Mouse (Mus musculus): ENCODE measurements around the gene Ccdc142. TPM values are rescaled to one million over a fixed set of nuclear protein-coding genes. Genes with fewer than 3 reads are reported as not detected.

Ccdc142 gene
- polyA plus RNA-seq, 1 experiment from 2014 or later: 2.4 TPM

- no peak for ATAC-seq (ENCODE audit: low FRiP score, low TSS enrichment)
- Histone ChIP-seq H3K27ac (ENCODE audit: low read depth, low read length) (no peak overlapping the region), H3K9ac (ENCODE audit: low read depth, low read length) (no peak overlapping the region), H3K27me3 (ENCODE audit: control insufficient read depth, insufficient read depth, low read length) (no peaks in the 10 kb centered on the region), H3K4me3 (ENCODE audit: low read length) (no peak overlapping the region), H3K4me2 (replicated peaks; ENCODE audit: low read depth, low read length) (no peak overlapping the region), H3K9me3 (ENCODE audit: control insufficient read depth, low read length) (no peaks in the 10 kb centered on the region), H3K4me1 (ENCODE audit: control insufficient read depth, insufficient read depth, low read length) (peaks cover 5% of the 10 kb centered on the region; the same call in 1 of the 2 replicates), H3K36me3 (ENCODE audit: control insufficient read depth, insufficient read depth, low read length) (peaks cover 31% of the 10 kb centered on the region; the same call in 1 of the 2 replicates)
- 68% methylated on average over 5 of the region's 5 CpGs for WGBS
Measured at GRCm38 (mm10) chr6:83153485-83153884, 52.1 kb downstream of the Ccdc142 start.

DNA sequence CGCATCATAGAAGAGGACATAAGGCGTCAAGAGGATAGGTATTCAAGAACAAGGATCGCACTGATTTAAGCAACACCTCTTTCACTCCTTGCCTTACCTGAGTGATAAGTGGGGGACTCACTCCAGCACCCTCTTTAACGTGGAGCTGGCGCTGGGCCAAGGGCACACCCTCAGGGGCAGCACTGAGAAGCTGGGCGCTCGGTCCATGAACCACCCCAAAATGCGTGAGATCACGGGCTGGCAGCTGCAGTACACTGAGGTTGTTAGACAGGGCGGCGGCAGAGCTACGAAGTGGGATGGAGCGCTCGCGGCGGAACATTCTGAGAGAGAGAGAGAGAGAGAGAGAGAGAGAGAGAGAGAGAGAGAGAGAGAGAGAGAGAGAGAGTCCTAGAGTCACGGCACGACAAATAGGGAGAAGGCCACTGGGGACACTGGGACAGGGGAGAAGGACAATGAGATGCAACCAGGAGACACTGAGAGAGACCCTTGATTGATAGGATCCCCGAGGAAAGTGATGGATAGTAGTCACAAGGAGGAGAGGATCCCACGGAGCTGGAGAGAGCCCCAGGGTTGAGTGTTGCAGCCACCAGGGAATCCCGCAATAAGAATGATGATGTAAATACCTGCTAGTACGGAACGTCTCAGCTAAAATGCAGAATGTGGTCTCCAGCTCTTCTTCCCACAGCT lies 54.3 kb downstream of the Ccdc142 start:
- no peaks in the 10 kb centered on the region for H3K9me3 ChIP-seq (ENCODE audit: control insufficient read depth, low read length)
- peak overlapping the region; percentile 56 for H3K4me3 ChIP-seq (ENCODE audit: low read length)
- H3K27me3 ChIP-seq (ENCODE audit: control insufficient read depth, insufficient read depth, low read length): peaks cover 3% of the 10 kb centered on the region
- H3K36me3 ChIP-seq (ENCODE audit: control insufficient read depth, insufficient read depth, low read length): peaks cover 14% of the 10 kb centered on the region; the same call in 1 of the 2 replicates
- WGBS: 8% methylated on average over 23 of the region's 23 CpGs
- ATAC-seq (ENCODE audit: low FRiP score, low TSS enrichment): peak; percentile 28
- peak overlapping the region; percentile 40; the same call in 1 of the 2 replicates for H3K9ac ChIP-seq (ENCODE audit: low read depth, low read length)
- peaks cover 5% of the 10 kb centered on the region; the same call in 1 of the 2 replicates for H3K4me1 ChIP-seq (ENCODE audit: control insufficient read depth, insufficient read depth, low read length)
- peak overlapping the region; percentile 67 for H3K4me2 ChIP-seq (replicated peaks; ENCODE audit: low read depth, low read length)
- H3K27ac ChIP-seq (ENCODE audit: low read depth, low read length): no peak overlapping the region

- WGBS: 1% methylated on average over 32 of the region's 32 CpGs
- Histone ChIP-seq H3K36me3 (ENCODE audit: control insufficient read depth, insufficient read depth, low read length) (peaks cover 13% of the 10 kb centered on the region; the same call in 1 of the 2 replicates), H3K27ac (ENCODE audit: low read depth, low read length) (no peak within 1 kb of the TSS), H3K9ac (ENCODE audit: low read depth, low read length) (peak within 1 kb of the TSS; percentile 40; the same call in 1 of the 2 replicates), H3K4me1 (ENCODE audit: control insufficient read depth, insufficient read depth, low read length) (peaks cover 5% of the 10 kb centered on the region; the same call in 1 of the 2 replicates), H3K4me2 (replicated peaks; ENCODE audit: low read depth, low read length) (peak within 1 kb of the TSS; percentile 67), H3K9me3 (ENCODE audit: control insufficient read depth, low read length) (no peaks in the 10 kb centered on the region), H3K27me3 (ENCODE audit: control insufficient read depth, insufficient read depth, low read length) (peaks cover 9% of the 10 kb centered on the region), H3K4me3 (ENCODE audit: low read length) (peak within 1 kb of the TSS; percentile 56)
- ATAC-seq (ENCODE audit: low FRiP score, low TSS enrichment): peak; percentile 92
Measured at GRCm38 (mm10) chr6:83156259-83156684, 54.9 kb downstream of the Ccdc142 start, which contains the start of the genes Wdr54 and 1700003E16Rik. Wdr54 (minus strand) TSS chr6:83156397. 1700003E16Rik (plus strand) TSS chr6:83156404.

MicroRNAs within 50 kb of the gene (microRNA counts, 519-probe panel; counts per million panel counts)
- not detected for microRNA mmu-miR-3470a+mmu-miR-3470b

Small RNAs within 50 kb of the gene (microRNA-seq; reads per million reads assigned to microRNA genes)
- not detected for gene Mir3470a

Other genes starting within 250 kb of the Ccdc142 start
- 0.57 and 0.87 TPM in 2 replicates for gene Sema4f, start 161.8 kb upstream of the Ccdc142 start, polyA plus RNA-seq (2014; fragmentation: Nextera tagmentation; extraction: Ambion mirVana)
- 0.28 and 0.77 TPM in 2 replicates for gene M1ap, start 154.7 kb upstream of the Ccdc142 start, polyA plus RNA-seq (2014; fragmentation: Nextera tagmentation; extraction: Ambion mirVana)
- 8.8 and 11.8 TPM in 2 replicates for gene Dok1, start 68.1 kb upstream of the Ccdc142 start, polyA plus RNA-seq (2014; fragmentation: Nextera tagmentation; extraction: Ambion mirVana)
- 12.0 and 14.3 TPM in 2 replicates for gene Loxl3, start 67.4 kb upstream of the Ccdc142 start, polyA plus RNA-seq (2014; fragmentation: Nextera tagmentation; extraction: Ambion mirVana)
- gene Aup1, start 47.1 kb upstream of the Ccdc142 start, polyA plus RNA-seq (2014; fragmentation: Nextera tagmentation; extraction: Ambion mirVana): 144 and 156 TPM in 2 replicates
- gene Htra2, start 46.3 kb upstream of the Ccdc142 start, polyA plus RNA-seq (2014; fragmentation: Nextera tagmentation; extraction: Ambion mirVana): 51.1 and 64.9 TPM in 2 replicates
- 1.9 and 2.6 TPM in 2 replicates for gene Dqx1, start 43.8 kb upstream of the Ccdc142 start, polyA plus RNA-seq (2014; fragmentation: Nextera tagmentation; extraction: Ambion mirVana)
- not detected in 2 replicates for gene Tlx2, start 31.3 kb upstream of the Ccdc142 start, polyA plus RNA-seq (2014; fragmentation: Nextera tagmentation; extraction: Ambion mirVana)
- 36.7 and 51.2 TPM in 2 replicates for gene Pcgf1, start 23.7 kb upstream of the Ccdc142 start, polyA plus RNA-seq (2014; fragmentation: Nextera tagmentation; extraction: Ambion mirVana)
- 8.3 and 8.8 TPM in 2 replicates for gene Lbx2, start 15.2 kb upstream of the Ccdc142 start, polyA plus RNA-seq (2014; fragmentation: Nextera tagmentation; extraction: Ambion mirVana)
- 2.4 and 3.5 TPM in 2 replicates for gene Gm42688, start within 50 bp of the Ccdc142 start, polyA plus RNA-seq (2014; fragmentation: Nextera tagmentation; extraction: Ambion mirVana)
- 139 and 169 TPM in 2 replicates for gene Mrpl53, start 7.4 kb downstream of the Ccdc142 start, polyA plus RNA-seq (2014; fragmentation: Nextera tagmentation; extraction: Ambion mirVana)
- gene Mogs, start 13.9 kb downstream of the Ccdc142 start, polyA plus RNA-seq (2014; fragmentation: Nextera tagmentation; extraction: Ambion mirVana): 37.8 and 57.4 TPM in 2 replicates
- 123 and 125 TPM in 2 replicates for gene Wbp1, start 20.0 kb downstream of the Ccdc142 start, polyA plus RNA-seq (2014; fragmentation: Nextera tagmentation; extraction: Ambion mirVana)
- 18.8 and 20.0 TPM in 2 replicates for gene Ino80b, start 23.8 kb downstream of the Ccdc142 start, polyA plus RNA-seq (2014; fragmentation: Nextera tagmentation; extraction: Ambion mirVana)
- gene Rtkn, start 33.9 kb downstream of the Ccdc142 start, polyA plus RNA-seq (2014; fragmentation: Nextera tagmentation; extraction: Ambion mirVana): 14.9 and 18.0 TPM in 2 replicates
- 6.2 and 8.6 TPM in 2 replicates for gene Wdr54, start 54.8 kb downstream of the Ccdc142 start, polyA plus RNA-seq (2014; fragmentation: Nextera tagmentation; extraction: Ambion mirVana)
- gene 1700003E16Rik, start 54.8 kb downstream of the Ccdc142 start, polyA plus RNA-seq (2014; fragmentation: Nextera tagmentation; extraction: Ambion mirVana): 0.94 and 0.96 TPM in 2 replicates
- 58.6 and 75.0 TPM in 2 replicates for gene Dctn1, start 64.3 kb downstream of the Ccdc142 start, polyA plus RNA-seq (2014; fragmentation: Nextera tagmentation; extraction: Ambion mirVana)
- 0.13 and 0.45 TPM in 2 replicates for gene Slc4a5, start 118.2 kb downstream of the Ccdc142 start, polyA plus RNA-seq (2014; fragmentation: Nextera tagmentation; extraction: Ambion mirVana)
- gene Mthfd2, start 224.3 kb downstream of the Ccdc142 start, polyA plus RNA-seq (2014; fragmentation: Nextera tagmentation; extraction: Ambion mirVana): 46.7 and 50.8 TPM in 2 replicates
- 38.9 and 92.4 TPM in 2 replicates for gene Mob1a, start 224.4 kb downstream of the Ccdc142 start, polyA plus RNA-seq (2014; fragmentation: Nextera tagmentation; extraction: Ambion mirVana)
- 142 and 182 TPM in 2 replicates for gene Bola3, start 247.5 kb downstream of the Ccdc142 start, polyA plus RNA-seq (2014; fragmentation: Nextera tagmentation; extraction: Ambion mirVana)

All from kidney, embryonic 14.5 days (tissue).